Mouse (Mus musculus) B cell, adult 67 days (primary cell): ENCODE data around the gene Col5a2. TPM values are rescaled to one million over a fixed set of nuclear protein-coding genes. Genes with fewer than 3 reads are reported as not detected.

Experiments
- total RNA-seq, 2 experiments: library from RNA; stranded (reverse); gene quantifications; 4 replicates each; pipeline ENCODE4 v1.2.4; 2023

Gene Col5a2
- not detected for total RNA-seq

GRCm38 (mm10) chr1:45502865-45503332 lies at the start of gene Col5a2:
Gene Col5a2 (minus strand): TSS chr1:45503282.

Other genes starting within 250 kb of the Col5a2 start
- under 1 TPM in 1 of 2 experiments, not detected in 1; 0.27 TPM for gene Col3a1, start 191.7 kb downstream of the Col5a2 start, total RNA-seq